Mouse (Mus musculus): ENCODE results near the gene C130050O18Rik.

The C130050O18Rik gene

GRCm38 (mm10) chr5:139455166-139455565 is 50.1 kb downstream of the C130050O18Rik start:
- DNase-seq (ENCODE audit: low read depth, low spot score) = peak; percentile 72

- DNase-seq (ENCODE audit: low read depth, low spot score) = no peak
Measured at GRCm38 (mm10) chr5:139457241-139457640, 52.2 kb downstream of the C130050O18Rik start.

GRCm38 (mm10) chr5:139459938-139460337 is 54.9 kb downstream of the C130050O18Rik start:
- DNase-seq (ENCODE audit: low read depth, low spot score) = no peak

DNA sequence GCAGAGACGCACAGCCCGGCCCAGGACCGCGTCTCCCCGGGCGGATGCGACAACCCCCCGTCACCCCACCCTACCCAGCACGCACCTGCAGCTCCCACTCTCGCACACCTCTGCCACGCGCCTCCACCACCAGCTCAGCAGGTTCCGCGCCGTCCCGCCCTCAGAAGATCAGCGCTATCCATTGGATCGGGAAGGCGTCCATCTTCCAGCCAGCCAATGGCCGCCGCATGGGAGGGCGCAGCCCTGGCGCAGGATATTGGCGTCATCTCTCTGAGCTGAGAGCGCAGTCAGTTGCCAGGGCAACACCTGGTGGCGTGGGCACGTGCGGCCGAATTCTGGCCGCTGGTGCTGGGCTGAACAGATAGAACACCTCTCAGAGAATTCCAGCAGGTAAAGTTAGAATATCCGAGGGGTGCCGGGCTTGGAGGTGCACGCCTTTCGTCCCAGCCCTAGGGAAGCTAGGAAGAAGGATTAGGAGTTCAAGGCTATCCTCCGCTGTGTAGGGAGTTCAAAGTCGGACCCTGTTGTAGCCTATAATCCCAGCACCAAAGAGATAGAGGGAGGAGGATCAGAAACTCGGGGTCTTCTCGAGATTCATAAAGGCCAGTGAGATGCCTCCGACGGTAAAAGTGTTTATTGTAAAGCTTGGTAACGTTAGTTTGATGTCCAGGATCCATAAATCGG is 55.4 kb downstream of the C130050O18Rik start, which contains the start of gene 3110082I17Rik:
3110082I17Rik (minus strand) TSS at position 144 of the 684 bp plus-strand sequence.
- DNase-seq (ENCODE audit: low read depth, low spot score) = peak; percentile 99

GRCm38 (mm10) chr5:139464874-139465273 is 59.8 kb downstream of the C130050O18Rik start:
- no peak for DNase-seq (ENCODE audit: low read depth, low spot score)
